Mouse (Mus musculus) central nervous system, embryonic 11.5 days (tissue): ENCODE data around the gene Lrrc25. TPM values are rescaled to one million over a fixed set of nuclear protein-coding genes. Genes with fewer than 3 reads are reported as not detected.

Source experiments
- polyA plus RNA-seq: library from polyadenylated mRNA; depleted of rRNA; stranded (reverse); fragments of >200 nt; gene quantifications from 2 replicates; pipeline ENCODE4 v1.2.3, GENCODE M21; 2012; rRNA removed

The Lrrc25 gene
- 0.88 and 1.00 TPM in 2 replicates for polyA plus RNA-seq

DNA sequence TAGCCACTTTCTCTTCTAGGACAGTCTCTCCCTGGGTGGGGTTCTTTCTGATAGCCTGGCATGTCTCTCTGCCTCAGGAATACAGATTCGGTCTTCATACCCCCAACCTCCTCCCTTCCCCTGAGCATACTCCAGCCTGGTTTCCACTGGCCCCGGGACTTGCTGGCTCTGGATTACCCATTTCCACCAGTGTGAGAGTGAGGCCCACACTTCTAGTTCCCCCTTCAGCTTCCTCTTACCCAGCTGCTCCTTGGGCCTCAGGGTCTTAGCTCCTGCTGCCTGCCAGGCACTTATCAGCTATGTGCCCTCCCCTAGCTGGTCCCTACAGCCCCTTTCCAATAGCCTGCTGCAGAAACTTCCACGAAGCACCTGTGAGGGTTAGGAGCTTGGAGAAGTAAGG is at the start of gene Lrrc25:
Gene Lrrc25 (plus strand): TSS at position 262 of the 400 bp plus-strand sequence.

DNA sequence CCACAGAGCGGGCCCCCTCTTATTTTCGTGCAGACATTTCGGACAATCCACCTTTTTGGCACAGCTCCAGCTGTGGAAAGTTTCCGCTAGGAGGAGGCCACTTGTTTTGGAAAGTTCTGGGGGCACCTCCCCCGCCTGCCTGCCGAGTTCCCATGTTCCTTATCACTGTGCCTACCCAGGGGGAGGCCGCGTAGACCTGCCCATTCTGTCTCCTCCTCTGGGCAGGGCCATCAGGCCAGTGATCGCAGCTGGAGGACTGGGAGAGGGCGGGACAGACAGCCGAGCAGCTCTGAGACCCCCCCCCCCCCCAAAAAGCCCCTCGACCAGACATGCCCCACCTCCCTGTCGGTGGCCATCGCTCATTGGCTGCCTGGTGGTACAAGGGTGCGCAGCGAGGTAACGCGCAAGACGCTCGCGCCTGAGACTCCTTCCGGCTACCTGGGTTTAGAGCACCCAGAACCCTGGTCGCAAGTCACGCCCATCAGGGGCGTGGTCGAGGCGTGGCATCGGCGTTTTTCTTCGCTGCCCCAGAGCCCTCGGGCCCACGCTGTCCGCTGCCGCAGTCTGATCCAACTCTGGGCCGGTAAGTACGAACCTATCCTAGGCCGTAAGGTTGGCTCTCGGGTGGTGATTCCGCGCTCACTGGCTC is 21.9 kb upstream of the Lrrc25 start, which contains the start of gene Isyna1:
Gene Isyna1 (plus strand): TSS at position 413 of the 649 bp plus-strand sequence.

DNA sequence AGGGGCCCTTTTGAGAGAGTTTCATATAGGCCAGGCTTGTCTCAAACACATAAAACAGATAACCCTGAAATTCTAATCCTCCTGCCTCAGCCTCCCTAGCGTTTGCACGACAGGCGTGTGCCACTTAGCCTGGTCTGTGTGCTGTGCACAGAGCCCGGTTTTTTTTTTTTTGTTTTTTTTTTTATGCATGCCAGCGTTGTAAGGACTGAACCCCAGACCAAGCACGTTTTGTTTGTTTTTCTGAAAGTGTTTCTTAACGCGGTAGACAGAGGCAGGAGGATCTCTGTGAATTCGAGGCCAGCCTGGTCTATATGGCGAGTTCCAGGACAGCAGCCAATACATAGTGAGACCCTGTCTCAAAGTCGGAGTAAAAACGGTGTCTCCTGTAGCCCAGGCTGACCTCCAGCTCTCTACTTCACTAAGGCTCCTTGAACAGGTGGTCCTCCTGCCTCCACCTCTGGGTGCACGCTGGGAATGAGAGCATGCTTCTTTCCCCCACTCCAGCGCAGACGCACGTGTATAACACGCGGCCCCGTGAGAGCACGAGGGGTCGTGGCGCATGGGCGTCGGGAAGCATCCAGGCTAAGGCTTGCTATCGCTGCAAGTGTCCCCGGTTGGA is 7.1 kb upstream of the Lrrc25 start, which contains the start of gene Ssbp4:
Gene Ssbp4 (minus strand): TSS at position 124 of the 619 bp plus-strand sequence.

DNA sequence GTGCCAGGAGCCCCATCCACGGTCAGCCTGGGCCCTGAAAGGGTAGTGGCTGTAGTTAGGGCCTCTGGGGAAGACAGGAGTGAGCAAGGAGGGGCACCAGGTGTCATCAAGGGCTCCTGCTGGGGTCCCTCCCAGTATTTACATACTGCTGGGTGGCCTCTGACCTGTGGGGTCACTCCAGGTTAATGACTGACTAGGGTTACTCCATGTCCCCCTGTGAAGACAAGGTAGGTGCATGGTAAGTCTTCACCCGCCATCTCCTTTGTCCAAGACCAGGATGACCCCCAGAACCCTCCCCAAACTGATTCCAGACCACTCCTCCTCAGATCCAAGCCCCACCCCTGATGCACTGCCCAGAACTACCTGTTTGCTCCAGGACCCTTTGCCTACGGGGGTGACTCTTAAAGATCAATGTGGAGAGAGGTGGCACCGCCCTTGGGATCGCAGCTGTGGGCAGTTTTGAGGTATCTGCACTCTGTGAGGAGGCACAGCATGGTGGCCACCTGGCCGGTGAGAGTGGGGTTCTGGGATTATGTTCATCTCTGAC is 16.5 kb downstream of the Lrrc25 start, which contains the start of gene Gdf15:
Gene Gdf15 (minus strand): TSS at position 111 of the 547 bp plus-strand sequence.

DNA sequence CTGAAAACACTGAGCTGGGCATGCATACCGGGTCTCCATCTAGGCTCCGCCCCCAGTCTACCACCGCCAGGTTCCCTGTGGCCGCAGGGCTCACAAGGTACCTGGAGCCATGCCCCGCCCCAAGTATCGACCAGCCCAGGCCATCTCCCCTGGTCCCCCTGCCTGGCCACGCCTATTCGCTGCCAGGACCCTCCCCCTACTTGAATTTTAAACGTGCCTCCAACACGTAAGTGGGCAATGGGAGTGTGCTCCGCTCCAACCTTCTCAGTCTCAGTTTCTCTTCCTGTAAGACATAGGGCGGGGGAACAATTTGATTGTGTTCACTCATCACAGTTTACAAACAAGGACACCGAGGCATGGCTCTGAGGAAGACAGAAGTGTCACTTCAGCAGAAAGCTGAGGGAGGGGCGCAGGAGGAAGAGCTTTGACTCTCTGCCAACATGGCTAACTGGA is 44.3 kb downstream of the Lrrc25 start, which contains the start of gene Pgpep1:
Gene Pgpep1 (minus strand): TSS at position 116 of the 453 bp plus-strand sequence.

Other genes starting within 250 kb of the Lrrc25 start
- gene Comp, start 242.6 kb upstream of the Lrrc25 start, polyA plus RNA-seq: 0.28 and 0.31 TPM in 2 replicates
- 17.0 and 25.5 TPM in 2 replicates for gene Crtc1, start 176.6 kb upstream of the Lrrc25 start, polyA plus RNA-seq
- 21.7 and 29.7 TPM in 2 replicates for gene Klhl26, start 139.2 kb upstream of the Lrrc25 start, polyA plus RNA-seq
- gene Tmem59l, start 128.8 kb upstream of the Lrrc25 start, polyA plus RNA-seq: 6.5 and 11.6 TPM in 2 replicates
- gene Crlf1, start 123.0 kb upstream of the Lrrc25 start, polyA plus RNA-seq: 1.8 and 19.1 TPM in 2 replicates
- gene Rex1bd, start 109.4 kb upstream of the Lrrc25 start, polyA plus RNA-seq: 128 and 152 TPM in 2 replicates
- 1,236 and 2,029 TPM in 2 replicates for gene Uba52, start 105.4 kb upstream of the Lrrc25 start, polyA plus RNA-seq
- 333 and 368 TPM in 2 replicates for gene Fkbp8, start 88.4 kb upstream of the Lrrc25 start, polyA plus RNA-seq
- gene Kxd1, start 88.2 kb upstream of the Lrrc25 start, polyA plus RNA-seq: 45.2 and 45.4 TPM in 2 replicates
- gene Ell, start 76.7 kb upstream of the Lrrc25 start, polyA plus RNA-seq: 18.0 and 24.2 TPM in 2 replicates
- gene Isyna1, start 21.8 kb upstream of the Lrrc25 start, polyA plus RNA-seq: 87.0 and 171 TPM in 2 replicates
- 81.3 and 117 TPM in 2 replicates for gene Ssbp4, start 7.3 kb upstream of the Lrrc25 start, polyA plus RNA-seq
- gene Gdf15, start 16.3 kb downstream of the Lrrc25 start, polyA plus RNA-seq: 0.32 and 0.54 TPM in 2 replicates
- 61.8 and 88.1 TPM in 2 replicates for gene Pgpep1, start 44.2 kb downstream of the Lrrc25 start, polyA plus RNA-seq
- 217 and 299 TPM in 2 replicates for gene Lsm4, start 57.1 kb downstream of the Lrrc25 start, polyA plus RNA-seq
- gene Jund, start 82.8 kb downstream of the Lrrc25 start, polyA plus RNA-seq: 179 and 228 TPM in 2 replicates
- 0.04 and 0.05 TPM in 2 replicates for gene Iqcn, start 87.3 kb downstream of the Lrrc25 start, polyA plus RNA-seq
- 0.06 TPM in 1 of 2 replicates, not detected in the other for gene Gm3336, start 102.4 kb downstream of the Lrrc25 start, polyA plus RNA-seq
- 0.82 and 0.89 TPM in 2 replicates for gene Pde4c, start 107.6 kb downstream of the Lrrc25 start, polyA plus RNA-seq
- gene Rab3a, start 138.5 kb downstream of the Lrrc25 start, polyA plus RNA-seq: 28.0 and 50.3 TPM in 2 replicates
- gene Mpv17l2, start 144.8 kb downstream of the Lrrc25 start, polyA plus RNA-seq: 18.0 and 20.3 TPM in 2 replicates
- 73.4 and 81.4 TPM in 2 replicates for gene Pik3r2, start 160.6 kb downstream of the Lrrc25 start, polyA plus RNA-seq
- 19.0 and 27.4 TPM in 2 replicates for gene Mast3, start 188.9 kb downstream of the Lrrc25 start, polyA plus RNA-seq
- gene Il12rb1, start 192.3 kb downstream of the Lrrc25 start, polyA plus RNA-seq: 0.06 and 0.08 TPM in 2 replicates
- gene Arrdc2, start 223.6 kb downstream of the Lrrc25 start, polyA plus RNA-seq: 20.3 and 21.5 TPM in 2 replicates
- 22.8 and 23.7 TPM in 2 replicates for gene Kcnn1, start 247.1 kb downstream of the Lrrc25 start, polyA plus RNA-seq